Mouse (Mus musculus): ENCODE measurements around the gene Rsph9. TPM values are rescaled to one million over a fixed set of nuclear protein-coding genes. Genes with fewer than 3 reads are reported as not detected.

The Rsph9 gene
- polyA plus RNA-seq, 1 experiment from 2014 or later: 9.6 TPM

GRCm38 (mm10) chr17:46074398-46075115, 69.5 kb downstream of the Rsph9 start:
- H3K4me3 ChIP-seq: peak overlapping the region; percentile 30
- H3K27me3 ChIP-seq: no peaks in the 10 kb centered on the region
- ATAC-seq (ENCODE audit: insufficient number of reproducible peaks, low FRiP score, low TSS enrichment, low read depth): no peak
- H3K9ac ChIP-seq: no peak overlapping the region
- no peaks in the 10 kb centered on the region for H3K36me3 ChIP-seq
- peaks cover 24% of the 10 kb centered on the region for H3K4me1 ChIP-seq
- 26% methylated on average over 7 of the region's 7 CpGs for WGBS
- H3K27ac ChIP-seq: peak overlapping the region; percentile 65
- peak overlapping the region; percentile 51 for H3K4me2 ChIP-seq
- H3K9me3 ChIP-seq: no peaks in the 10 kb centered on the region

GRCm38 (mm10) chr17:46073730-46074301, 70.2 kb downstream of the Rsph9 start:
- peak overlapping the region; percentile 51 for H3K4me2 ChIP-seq
- 8% methylated on average over 23 of the region's 23 CpGs for WGBS
- peak overlapping the region; percentile 30 for H3K4me3 ChIP-seq
- no peaks in the 10 kb centered on the region for H3K27me3 ChIP-seq
- H3K36me3 ChIP-seq: no peaks in the 10 kb centered on the region
- H3K4me1 ChIP-seq: peaks cover 24% of the 10 kb centered on the region
- ATAC-seq (ENCODE audit: insufficient number of reproducible peaks, low FRiP score, low TSS enrichment, low read depth): peak; percentile 83
- no peak overlapping the region for H3K9ac ChIP-seq
- peak overlapping the region; percentile 65 for H3K27ac ChIP-seq
- H3K9me3 ChIP-seq: no peaks in the 10 kb centered on the region

Other genes with a start within 250 kb of the Rsph9 start
- 4.1 and 5.0 TPM in 2 replicates for gene Vegfa, start 111.8 kb downstream of the Rsph9 start, polyA plus RNA-seq (2015; fragmentation: Nextera tagmentation; extraction: Ambion mirVana)
- gene Mrps18a, start 33.2 kb downstream of the Rsph9 start, polyA plus RNA-seq (2015; fragmentation: Nextera tagmentation; extraction: Ambion mirVana): 126 and 132 TPM in 2 replicates
- 35.1 and 36.4 TPM in 2 replicates for gene Mad2l1bp, start 9.3 kb upstream of the Rsph9 start, polyA plus RNA-seq (2015; fragmentation: Nextera tagmentation; extraction: Ambion mirVana)
- gene Gtpbp2, start 16.8 kb upstream of the Rsph9 start, polyA plus RNA-seq (2015; fragmentation: Nextera tagmentation; extraction: Ambion mirVana): 35.6 and 39.6 TPM in 2 replicates
- gene Polh, start 58.4 kb upstream of the Rsph9 start, polyA plus RNA-seq (2015; fragmentation: Nextera tagmentation; extraction: Ambion mirVana): 18.5 and 20.1 TPM in 2 replicates
- 30.3 and 32.0 TPM in 2 replicates for gene Xpo5, start 58.6 kb upstream of the Rsph9 start, polyA plus RNA-seq (2015; fragmentation: Nextera tagmentation; extraction: Ambion mirVana)
- gene Polr1c, start 103.8 kb upstream of the Rsph9 start, polyA plus RNA-seq (2015; fragmentation: Nextera tagmentation; extraction: Ambion mirVana): 75.4 and 76.5 TPM in 2 replicates
- 133 and 162 TPM in 2 replicates for gene Yipf3, start 103.9 kb upstream of the Rsph9 start, polyA plus RNA-seq (2015; fragmentation: Nextera tagmentation; extraction: Ambion mirVana)
- gene Lrrc73, start 109.3 kb upstream of the Rsph9 start, polyA plus RNA-seq (2015; fragmentation: Nextera tagmentation; extraction: Ambion mirVana): 1.3 and 1.4 TPM in 2 replicates
- gene Tjap1, start 138.8 kb upstream of the Rsph9 start, polyA plus RNA-seq (2015; fragmentation: Nextera tagmentation; extraction: Ambion mirVana): 50.9 and 58.6 TPM in 2 replicates
- gene Dlk2, start 153.2 kb upstream of the Rsph9 start, polyA plus RNA-seq (2015; fragmentation: Nextera tagmentation; extraction: Ambion mirVana): 14.5 and 15.2 TPM in 2 replicates
- gene Abcc10, start 184.1 kb upstream of the Rsph9 start, polyA plus RNA-seq (2015; fragmentation: Nextera tagmentation; extraction: Ambion mirVana): 5.9 and 6.3 TPM in 2 replicates
- 7.2 and 11.9 TPM in 2 replicates for gene Zfp318, start 239.5 kb upstream of the Rsph9 start, polyA plus RNA-seq (2015; fragmentation: Nextera tagmentation; extraction: Ambion mirVana)

Data from limb, embryonic 15.5 days (tissue).